Mouse (Mus musculus) lung, adult 2 months (tissue): ENCODE measurements at regions not wholly inside any gene's neighbourhood (a gene's known extent, or its start where the extent isn't known, plus 50 kb on each side); places are given as distances from the start of the nearest gene placed in this dataset.

Experiments
- CTCF ChIP-seq: fragments of 200-500 bp; IDR thresholded peaks from 2 replicates; pipeline ENCODE4 v1.5.1; 2011; ENCODE audit warnings: mild to moderate bottlenecking, low read length, control low read depth; ENCODE audit not compliant: insufficient read depth
- POLR2A ChIP-seq: fragments of 200-500 bp; IDR thresholded peaks from 2 replicates; pipeline ENCODE4 v1.6.1; 2011; ENCODE audit warnings: low read depth, mild to moderate bottlenecking, control low read depth, low read length, borderline replicate concordance; ENCODE audit errors: extremely low read depth

- TF ChIP-seq POLR2A (no peak), CTCF (no peak)
These were observed 93.6 kb downstream of the Foxb1 start for GRCm38 (mm10) chr9:69667064-69667533.
